Mouse (Mus musculus): Measurements from ENCODE around the gene Selenon.

Selenon gene

DNA sequence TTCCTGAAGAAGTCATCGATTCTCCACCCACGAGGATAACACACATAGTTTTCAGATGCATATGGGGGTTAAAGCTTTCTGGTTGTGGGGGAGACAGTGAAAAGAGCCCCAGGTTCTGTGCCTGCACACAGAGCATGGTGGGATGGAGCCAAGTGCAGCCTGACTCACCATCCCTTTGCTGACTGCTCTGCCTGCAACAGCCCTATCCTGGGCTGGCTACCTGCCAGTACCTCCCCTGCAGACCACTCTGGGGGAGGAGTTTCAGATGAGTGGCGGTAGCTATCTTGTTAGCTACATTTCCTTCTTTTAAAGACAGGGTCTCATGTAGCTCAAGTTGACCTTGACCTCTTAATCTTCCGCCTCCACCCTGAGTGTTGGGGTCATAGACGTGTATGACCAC, 26.4 kb upstream of the Selenon start:
- DNase-seq (ENCODE audit: low read depth, low spot score), result no peak

DNA sequence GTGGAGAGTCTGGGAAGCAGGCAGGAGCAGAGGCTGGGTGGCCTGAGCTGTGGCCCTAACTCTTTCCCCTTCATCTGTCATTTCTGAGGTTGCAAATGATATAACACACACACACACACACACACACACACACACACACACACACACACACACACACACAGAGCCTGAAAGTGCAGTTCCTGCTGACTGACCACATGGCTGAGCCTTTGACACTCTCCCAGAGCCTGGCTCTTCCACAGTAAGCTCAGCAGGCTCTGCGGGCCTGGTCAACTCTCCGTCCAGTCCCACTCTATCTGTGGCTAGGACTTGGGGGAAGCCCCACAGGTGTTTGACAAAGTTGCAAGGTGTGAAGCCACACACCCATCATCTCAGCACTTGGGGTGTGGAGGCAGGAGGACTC, 25.3 kb upstream of the Selenon start:
- DNase-seq (ENCODE audit: low read depth, low spot score), result no peak

DNA sequence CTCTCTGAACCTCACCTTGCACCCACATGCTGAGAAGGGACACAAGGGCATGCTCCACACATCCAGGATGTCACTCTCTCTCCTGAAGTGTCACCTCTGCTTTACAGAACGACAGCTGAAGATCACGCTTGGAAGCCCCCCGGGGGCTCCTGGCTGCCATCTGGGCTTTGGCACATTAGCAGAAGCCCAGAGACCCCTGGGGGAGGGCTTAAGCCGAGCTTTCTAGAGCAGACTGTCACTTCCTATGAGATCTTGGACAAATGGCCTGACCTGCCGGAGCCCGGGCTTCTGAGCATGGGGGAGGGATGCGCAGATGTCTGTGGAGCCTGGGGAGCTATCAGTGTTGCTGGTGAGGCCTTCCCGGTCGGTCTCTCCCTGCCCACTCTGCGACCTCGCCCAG, 23.5 kb upstream of the Selenon start:
- DNase-seq (ENCODE audit: low read depth, low spot score), result no peak

DNA sequence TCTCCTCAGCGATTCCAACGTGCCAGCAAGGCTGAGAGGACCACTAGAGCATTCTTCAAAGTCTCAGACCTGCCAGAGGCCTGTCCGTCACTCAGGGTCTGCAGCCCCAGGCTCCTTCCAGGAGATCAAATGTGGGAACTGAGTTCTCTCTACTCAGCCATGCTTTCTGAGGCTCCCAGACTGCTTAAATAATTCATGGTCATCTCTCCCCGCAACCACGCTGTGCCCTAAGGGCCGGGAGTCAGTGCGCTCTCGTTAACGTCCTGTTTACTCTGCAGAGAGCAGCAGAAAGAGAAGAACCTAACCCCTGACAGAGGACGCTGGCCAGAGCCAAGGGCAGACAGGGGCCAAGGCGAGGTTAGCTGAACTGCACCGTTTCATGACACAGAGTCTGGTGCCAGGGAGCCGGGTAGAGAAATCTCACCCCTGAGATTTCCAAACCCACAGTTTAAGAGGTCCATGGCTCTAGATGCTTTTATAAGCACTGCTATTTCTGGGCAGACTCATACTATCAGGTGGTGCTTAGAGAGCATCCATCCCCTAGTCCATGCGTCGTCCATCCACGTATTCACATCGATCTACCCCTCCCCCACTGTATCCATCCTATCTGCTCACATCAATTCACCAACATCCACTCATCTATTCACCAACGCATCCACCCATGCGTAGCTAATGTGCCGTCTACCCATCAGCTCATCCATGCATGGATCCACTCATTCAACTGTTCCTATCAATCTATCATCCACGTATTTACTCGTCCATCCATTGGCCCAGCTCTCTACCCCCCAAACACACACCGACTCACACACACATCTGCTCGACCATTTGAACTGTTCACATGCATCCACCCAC, 20.7 kb upstream of the Selenon start:
- DNase-seq (ENCODE audit: low read depth, low spot score), result no peak

DNA sequence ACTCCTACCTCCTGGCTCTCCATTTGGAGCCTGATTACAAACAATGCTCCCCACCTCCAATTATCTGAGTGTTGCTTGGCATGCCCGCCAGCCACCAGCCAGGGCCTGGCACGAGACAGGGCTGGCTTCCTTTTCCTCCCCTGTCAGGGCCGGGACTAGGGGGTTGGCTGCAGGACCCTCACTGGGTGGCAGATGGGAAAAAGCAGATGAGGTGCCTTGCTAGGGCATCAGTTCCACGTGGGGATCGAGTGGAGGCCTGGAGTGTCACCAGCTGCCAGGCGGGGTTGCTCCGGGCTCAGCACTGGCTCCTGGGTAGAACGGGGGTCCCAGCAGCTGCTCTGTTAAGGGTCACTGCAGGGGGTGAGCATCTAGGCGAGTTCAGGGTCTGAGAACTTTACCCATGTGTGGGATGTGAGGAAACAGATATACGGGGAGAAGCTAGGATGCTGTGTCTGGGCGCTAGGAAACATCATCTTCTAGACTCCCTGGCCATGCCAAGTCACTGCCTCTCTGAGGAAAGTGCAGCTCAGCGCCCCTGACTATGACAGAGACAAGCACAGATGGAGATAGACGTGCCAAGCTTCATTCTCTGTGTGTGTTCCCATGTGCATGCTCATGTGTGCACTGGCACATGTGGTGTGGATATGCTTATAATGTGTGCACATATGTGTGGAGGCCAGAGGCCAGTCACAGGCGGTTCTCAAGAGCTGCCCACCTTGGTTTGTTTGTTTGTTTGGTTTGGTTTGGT, 18.9 kb upstream of the Selenon start:
- no peak for DNase-seq (ENCODE audit: low read depth, low spot score)

DNA sequence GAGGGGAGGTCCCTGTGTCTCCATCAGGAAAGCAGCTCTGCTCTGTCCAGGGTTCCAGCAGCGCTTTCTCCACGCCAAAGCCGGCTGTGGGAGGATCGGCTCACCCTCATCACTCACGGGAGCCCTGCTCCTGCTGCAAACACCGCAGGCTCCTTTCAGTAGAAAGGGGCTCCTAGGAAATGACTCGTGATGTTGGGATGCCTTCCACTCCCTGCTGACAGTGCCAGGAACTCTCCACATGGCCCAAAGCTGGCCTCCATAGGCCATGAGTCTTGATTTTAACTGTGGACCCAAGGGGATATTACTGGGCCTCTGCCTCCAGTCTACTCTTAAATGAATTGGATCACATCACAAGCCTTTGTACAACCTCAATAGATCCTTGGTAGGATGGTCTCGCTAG, 17.9 kb upstream of the Selenon start:
- DNase-seq (ENCODE audit: low read depth, low spot score), result no peak

DNA sequence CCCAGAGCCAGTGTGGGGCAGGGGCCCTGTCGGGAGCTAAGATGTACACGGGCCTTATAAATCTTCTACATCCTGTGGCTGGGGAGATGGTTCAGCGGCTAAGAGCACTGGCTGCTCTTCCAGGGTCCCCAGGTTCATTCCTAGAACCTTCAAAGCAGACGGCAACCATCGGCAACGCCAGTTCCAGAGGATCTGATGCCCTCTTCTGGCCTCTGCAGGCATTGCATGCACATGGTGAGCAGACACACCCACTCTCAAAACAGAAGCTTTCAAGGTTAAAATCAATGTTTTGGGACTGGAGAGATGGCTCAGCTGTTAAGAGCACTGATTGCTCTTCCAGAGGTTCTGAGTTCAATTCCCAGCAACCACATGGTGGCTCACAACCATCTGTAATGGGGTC, 17.2 kb upstream of the Selenon start:
- DNase-seq (ENCODE audit: low read depth, low spot score), result no peak

DNA sequence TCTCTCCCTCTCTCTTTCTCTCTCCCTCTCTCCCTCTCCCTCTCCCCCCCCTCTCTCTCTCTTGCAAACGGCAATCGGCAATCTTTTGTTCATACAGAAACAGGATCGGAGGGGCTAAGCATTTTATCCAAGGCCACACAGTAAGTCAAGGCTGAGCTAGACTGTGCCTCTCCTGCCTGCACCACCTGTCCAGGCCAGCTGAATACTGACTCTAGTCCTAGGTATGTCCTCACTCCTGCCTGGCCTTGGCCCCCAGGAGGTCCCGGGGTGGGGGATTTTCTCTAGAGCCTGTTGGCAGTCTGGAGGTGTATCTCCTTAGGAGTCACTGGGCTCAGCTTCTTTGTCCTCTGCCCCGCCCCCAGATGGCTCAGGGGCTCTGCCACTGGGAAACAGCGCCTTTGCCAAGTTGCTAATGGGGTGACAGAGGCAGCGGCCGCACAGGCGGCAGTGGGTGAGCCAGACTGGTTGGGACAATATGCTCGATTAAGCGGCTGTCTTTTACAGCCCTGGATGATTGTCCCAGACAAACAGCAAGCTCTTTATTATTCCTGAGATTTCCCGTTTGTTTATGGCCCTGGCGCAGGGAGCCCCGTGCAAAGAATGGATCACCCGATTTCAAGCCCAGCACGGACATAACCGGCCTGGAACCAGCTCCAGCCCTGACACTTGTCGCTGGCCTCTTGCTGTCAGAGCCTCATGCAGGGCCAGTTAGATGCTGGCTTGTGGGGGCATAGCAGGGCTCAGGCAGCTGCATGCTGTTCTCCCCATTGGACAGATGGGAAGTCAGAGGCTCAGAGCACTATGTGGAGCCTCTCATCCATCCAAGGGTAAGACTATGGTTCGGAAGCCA, 15.6 kb upstream of the Selenon start:
- no peak for DNase-seq (ENCODE audit: low read depth, low spot score)

DNA sequence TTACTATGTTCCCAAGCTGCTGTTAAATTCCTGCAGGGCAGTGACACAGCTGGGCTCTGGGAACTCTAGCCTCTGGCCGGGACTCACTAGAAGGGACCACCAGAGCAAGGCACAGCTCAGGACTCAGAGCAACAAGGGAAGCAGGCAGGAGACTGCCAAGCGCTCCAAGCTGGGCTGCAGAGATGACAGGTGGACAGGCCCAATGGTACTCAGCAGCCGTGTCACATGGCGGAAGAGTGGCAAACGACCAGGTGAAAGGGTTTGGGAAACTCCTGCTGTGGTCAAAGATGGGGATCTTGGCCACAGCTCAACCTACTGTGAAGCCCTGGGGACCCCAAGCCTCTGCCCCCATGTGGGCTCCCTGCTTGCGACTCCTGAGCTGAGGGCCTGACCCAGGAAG, 12.1 kb upstream of the Selenon start:
- no peak for DNase-seq (ENCODE audit: low read depth, low spot score)

DNA sequence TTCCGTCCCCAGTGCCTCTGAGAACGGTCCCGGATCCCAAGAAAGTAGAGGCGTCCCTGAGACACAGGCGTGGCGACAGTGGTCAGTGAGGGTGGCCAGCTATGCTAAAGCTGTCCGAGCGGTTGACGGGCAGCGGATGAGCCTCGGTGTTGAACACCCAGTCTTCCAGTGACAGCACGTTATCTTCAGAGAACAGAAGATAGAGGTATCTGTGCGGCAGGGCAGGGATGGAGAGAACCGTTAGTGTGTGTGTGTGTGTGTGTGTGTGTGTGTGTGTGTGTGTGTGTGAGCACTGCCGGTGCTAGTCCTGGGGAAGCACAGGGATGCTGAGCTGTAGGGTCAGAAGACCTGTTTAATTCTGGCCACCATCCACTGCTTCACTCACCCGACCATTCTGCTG, 11.7 kb upstream of the Selenon start:
- no peak for DNase-seq (ENCODE audit: low read depth, low spot score)

DNA sequence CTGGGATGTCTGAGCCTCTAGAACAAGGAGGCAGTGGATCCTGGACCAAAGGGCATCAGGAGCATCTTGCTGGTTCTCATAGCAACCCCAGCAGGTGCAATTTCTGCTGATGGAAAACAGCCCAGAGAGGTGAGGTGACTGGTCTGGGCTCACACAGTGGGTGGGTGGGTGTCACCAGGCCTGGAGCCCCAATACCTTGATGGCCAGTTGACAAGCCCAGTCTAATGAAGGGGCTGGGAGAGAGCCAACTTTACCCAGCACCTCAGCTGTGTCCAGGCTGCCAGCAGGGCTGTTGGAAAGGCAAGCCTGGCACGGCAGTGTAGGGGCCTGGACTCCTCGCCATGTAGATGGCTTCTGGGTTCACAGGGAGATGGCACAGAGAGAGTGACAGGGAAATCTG, 10.0 kb upstream of the Selenon start:
- no peak for DNase-seq (ENCODE audit: low read depth, low spot score)

DNA sequence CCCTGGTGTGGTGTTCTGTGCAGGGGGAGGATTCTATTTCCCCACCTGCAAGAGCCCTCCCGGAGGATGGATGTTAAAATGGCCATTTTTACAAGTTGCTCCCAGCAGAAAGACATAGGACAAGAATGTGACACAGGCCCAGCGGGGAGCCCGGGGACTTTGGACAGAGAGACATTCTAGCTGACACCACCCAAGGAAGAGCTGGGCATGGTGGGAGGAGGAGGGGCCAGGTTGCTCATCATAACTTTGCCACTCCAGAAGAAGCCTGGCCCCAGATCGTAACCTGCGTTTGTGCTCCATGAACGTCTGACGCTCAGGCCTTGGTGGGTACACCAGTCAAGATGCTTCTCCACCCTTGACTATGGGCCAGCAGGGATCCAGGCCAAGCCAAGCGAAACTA, 8.7 kb upstream of the Selenon start:
- DNase-seq (ENCODE audit: low read depth, low spot score), result no peak

DNA sequence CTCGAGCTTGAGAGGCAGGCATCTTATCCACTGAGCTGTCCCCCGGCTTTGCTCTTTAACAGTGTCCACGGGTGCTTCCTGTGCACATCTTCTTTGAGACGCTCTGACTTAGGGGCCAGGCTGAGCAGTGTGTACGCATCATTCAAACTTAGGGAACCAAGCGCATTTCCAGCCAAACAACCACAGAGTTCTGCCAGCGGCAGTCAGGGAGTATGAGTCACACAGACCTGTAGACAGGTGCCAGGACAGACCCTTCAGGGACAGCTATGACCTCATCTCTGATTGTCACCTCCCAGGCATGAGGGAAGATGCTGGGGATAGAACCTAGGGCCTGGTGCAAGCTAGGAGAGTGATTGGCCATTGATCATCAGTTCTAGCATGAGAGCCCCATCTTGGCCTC, 7.2 kb upstream of the Selenon start:
- DNase-seq (ENCODE audit: low read depth, low spot score), result no peak

DNA sequence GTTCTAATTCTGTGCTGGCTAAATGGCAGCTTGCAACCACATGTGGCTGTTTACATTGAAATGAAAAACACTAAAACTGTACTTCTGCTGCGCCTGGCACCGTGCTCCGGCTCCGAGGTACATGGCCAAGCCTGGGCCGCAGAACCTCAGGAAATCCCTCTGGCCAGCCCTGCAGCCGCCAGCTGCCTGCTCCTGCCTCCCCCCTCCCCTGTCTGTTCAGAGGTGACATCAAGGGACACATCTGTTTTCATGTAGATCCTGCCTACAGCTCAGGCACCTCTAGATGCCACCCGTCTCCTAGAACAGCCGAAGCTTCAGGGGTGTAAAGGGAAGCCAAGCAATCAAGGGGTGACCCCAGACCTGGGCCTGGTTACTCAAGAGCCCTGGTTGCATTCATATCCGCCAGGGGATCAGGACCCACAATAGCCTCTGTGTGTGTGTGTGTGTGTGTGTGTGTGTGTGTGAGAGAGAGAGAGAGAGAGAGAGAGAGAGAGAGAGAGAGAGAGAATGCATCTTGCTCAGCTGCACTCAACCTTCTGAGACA, 6.7 kb upstream of the Selenon start:
- DNase-seq (ENCODE audit: low read depth, low spot score), result no peak

DNA sequence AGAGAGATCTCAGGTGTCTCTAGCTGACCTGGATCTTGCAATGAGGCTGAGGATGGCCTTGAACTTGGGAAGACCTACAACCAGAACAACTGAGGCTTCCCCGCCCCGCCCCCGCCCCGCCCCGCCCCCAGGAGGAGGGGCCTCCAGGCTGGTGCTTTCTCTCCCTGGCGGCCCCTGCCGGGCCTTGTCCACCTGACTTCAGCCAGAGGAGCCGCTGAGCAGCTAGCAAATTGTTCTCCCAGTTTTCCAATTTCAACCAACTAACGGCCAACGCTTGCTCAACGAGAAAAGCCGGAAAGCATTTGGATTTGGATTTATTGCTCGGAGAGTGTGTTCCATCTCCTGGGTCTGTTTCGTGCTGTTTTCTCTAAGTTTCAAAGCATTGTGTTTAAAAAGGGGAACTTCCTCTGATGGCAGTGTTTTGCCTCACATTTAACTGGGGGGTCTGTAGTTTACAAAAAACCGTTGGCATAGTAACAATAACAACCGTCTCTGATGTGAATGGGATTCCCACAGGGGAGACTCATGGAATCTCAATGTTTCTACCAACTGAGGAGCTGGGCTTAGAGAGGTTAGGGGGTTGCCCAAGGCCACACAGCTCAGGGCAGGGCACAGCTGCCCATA, 5.8 kb upstream of the Selenon start:
- DNase-seq (ENCODE audit: low read depth, low spot score), result no peak

DNA sequence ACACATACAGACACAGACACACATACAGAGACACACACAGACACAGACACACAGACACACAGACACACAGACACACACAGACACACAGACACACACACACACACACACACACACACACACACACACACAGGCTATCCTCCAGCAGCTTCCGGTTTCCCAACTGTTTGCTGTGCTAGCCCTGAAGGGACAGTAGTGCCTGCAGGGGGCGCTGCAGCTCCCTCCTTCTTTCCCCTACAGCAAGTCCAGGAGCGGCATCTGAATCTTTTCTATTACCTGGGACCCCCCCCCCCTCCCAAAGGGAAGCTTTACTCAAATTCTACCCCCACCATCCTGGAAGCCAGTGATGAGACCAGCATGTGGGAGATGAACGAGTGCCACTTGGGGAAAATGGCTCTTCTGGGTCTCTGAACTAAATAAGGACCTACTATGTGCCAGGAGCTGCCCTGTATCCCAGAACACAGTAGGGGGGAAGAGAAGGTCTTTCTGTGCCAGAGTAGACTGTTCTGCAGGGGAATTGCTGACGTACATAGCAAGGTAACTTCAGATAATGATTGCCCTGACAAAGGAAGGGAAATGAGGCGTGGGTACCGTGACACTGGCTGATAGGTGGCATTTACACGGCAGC, 4.1 kb upstream of the Selenon start:
- DNase-seq (ENCODE audit: low read depth, low spot score), result no peak

DNA sequence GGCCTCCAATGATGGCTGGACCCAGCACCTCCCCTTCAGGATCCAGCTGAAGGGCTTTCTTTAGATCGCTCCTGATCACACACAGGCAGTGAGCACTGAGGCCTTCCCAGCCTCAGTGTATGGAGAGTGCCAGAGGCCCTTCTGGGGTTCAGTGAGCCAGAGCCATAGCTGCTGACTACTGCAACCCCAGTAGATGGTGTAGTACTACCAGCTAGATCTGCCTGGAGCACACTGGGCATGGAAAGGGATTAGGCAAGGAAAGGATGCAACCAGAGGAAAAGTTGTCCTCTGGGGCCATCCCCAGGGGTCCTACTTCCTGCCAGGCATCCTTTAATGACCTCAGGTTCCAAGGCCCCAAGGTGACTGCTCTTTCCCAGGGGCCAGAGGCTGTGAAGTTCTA, 1.7 kb upstream of the Selenon start:
- DNase-seq (ENCODE audit: low read depth, low spot score), result no peak

DNA sequence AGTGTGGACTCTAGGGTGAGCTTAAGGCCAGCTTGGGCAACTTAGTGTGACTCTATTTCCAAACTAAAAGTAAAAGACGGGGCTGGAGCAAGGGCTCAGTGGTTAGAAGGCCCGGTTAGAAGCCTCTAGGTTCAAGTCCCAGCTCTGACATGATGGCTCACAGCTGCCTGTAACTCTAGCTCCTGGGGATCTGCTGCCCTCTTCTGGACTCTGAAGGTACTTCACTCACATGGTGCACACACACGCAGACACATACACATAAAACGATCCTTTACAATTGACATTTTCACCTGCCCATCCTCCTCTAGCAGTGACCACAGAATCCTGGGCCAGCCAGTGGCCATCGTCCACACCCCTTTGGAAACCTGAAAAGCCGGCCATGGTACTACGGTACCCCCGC, 2.1 kb downstream of the Selenon start:
- DNase-seq (ENCODE audit: low read depth, low spot score), result no peak

DNA sequence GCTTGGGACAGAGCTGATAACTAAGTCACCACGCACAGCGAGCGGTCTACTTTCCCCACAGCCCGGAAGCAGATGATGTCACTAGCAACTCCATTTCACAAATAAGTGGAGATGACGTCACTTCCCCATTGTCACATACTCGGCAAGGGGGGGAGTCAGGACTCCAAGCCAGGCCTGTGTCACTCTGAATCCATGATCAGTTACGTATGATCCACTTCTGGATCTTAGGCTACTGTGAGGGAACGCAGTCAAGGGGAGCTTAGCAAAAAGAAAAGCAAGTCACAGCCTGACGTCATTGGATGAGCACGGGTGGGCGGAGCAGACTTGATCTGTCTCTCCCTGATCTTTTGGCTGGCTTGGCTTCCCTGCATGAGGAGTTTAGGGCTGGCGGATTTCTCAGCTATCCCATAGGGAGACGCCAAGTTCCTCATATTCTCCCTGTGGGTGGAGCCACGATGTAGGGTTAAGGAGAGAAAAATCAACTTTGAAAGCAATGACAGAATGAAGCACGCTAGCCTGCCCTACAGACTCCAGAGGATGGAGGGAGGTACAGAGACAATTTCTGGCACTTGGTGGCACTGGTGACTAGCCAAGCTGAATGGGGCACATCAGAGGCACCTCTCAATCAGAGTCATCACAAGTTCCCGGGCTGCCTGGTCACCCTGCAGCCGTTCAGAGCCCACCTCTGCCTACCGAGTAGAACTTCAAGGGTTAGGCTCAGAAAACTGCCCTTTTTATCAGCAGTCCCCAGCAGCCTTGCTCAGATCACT, 3.6 kb downstream of the Selenon start:
- DNase-seq (ENCODE audit: low read depth, low spot score), result no peak
